Mouse (Mus musculus): Measurements from ENCODE around the gene Nectin2. TPM values are rescaled to one million over a fixed set of nuclear protein-coding genes. Genes with fewer than 3 reads are reported as not detected.

Gene Nectin2
- total RNA-seq, 2 experiments from 2014 or later = 72.0 to 80.6 TPM

GRCm38 (mm10) chr7:19713196-19713595, 37.1 kb downstream of the Nectin2 start:
- no peak for DNase-seq (ENCODE audit: low spot score in 2 of 2)

- no peak for DNase-seq (ENCODE audit: low spot score in 2 of 2)
These were observed 37.9 kb downstream of the Nectin2 start for GRCm38 (mm10) chr7:19712414-19712813.

GRCm38 (mm10) chr7:19710650-19711049, 39.6 kb downstream of the Nectin2 start:
- DNase-seq (ENCODE audit: low spot score in 2 of 2) = no peak

GRCm38 (mm10) chr7:19705271-19705670, 45.0 kb downstream of the Nectin2 start:
- no peak for DNase-seq (ENCODE audit: low spot score in 2 of 2)

GRCm38 (mm10) chr7:19704475-19704874, 45.8 kb downstream of the Nectin2 start:
- DNase-seq (ENCODE audit: low spot score in 2 of 2) = no peak

- DNase-seq (ENCODE audit: low spot score in 2 of 2) = no peak
These were observed 47.3 kb downstream of the Nectin2 start for GRCm38 (mm10) chr7:19702859-19703555.

GRCm38 (mm10) chr7:19701069-19701761, 49.1 kb downstream of the Nectin2 start:
- peak in 1 of 2 experiments; percentile 65 for DNase-seq (ENCODE audit: low spot score in 2 of 2)

GRCm38 (mm10) chr7:19700299-19701068, 49.8 kb downstream of the Nectin2 start:
- no peak for DNase-seq (ENCODE audit: low spot score in 2 of 2)

GRCm38 (mm10) chr7:19699827-19700148, 50.5 kb downstream of the Nectin2 start:
- no peak for DNase-seq (ENCODE audit: low spot score in 2 of 2)

GRCm38 (mm10) chr7:19698907-19699826, 51.1 kb downstream of the Nectin2 start, which contains the start of gene Apoe:
TSS of gene Apoe (minus strand) at chr7:19699188.
- DNase-seq (ENCODE audit: low spot score in 2 of 2) = peak in 1 of 2 experiments; percentile 54

- no peak for DNase-seq (ENCODE audit: low spot score in 2 of 2)
These were observed 52.1 kb downstream of the Nectin2 start for GRCm38 (mm10) chr7:19697949-19698906.

GRCm38 (mm10) chr7:19696336-19696873, 53.9 kb downstream of the Nectin2 start:
- no peak for DNase-seq (ENCODE audit: low spot score in 2 of 2)

- no peak for DNase-seq (ENCODE audit: low spot score in 2 of 2)
These were observed 54.4 kb downstream of the Nectin2 start for GRCm38 (mm10) chr7:19695881-19696280.

GRCm38 (mm10) chr7:19695213-19695594, 55.1 kb downstream of the Nectin2 start:
- no peak for DNase-seq (ENCODE audit: low spot score in 2 of 2)

GRCm38 (mm10) chr7:19694336-19695212, 55.7 kb downstream of the Nectin2 start:
- no peak for DNase-seq (ENCODE audit: low spot score in 2 of 2)

- peak in 1 of 2 experiments; percentile 50 for DNase-seq (ENCODE audit: low spot score in 2 of 2)
These were observed 56.9 kb downstream of the Nectin2 start for GRCm38 (mm10) chr7:19693421-19693820.

GRCm38 (mm10) chr7:19691873-19692865, 58.1 kb downstream of the Nectin2 start, which contains the start of gene Apoc1:
TSS of gene Apoc1 (minus strand) at chr7:19692660.
- DNase-seq (ENCODE audit: low spot score in 2 of 2) = no peak
